Mouse (Mus musculus): ENCODE data around the gene Dock6. TPM values are rescaled to one million over a fixed set of nuclear protein-coding genes. Genes with fewer than 3 reads are reported as not detected.

The Dock6 gene
- polyA plus RNA-seq, 1 experiment = 42.3 TPM

DNA sequence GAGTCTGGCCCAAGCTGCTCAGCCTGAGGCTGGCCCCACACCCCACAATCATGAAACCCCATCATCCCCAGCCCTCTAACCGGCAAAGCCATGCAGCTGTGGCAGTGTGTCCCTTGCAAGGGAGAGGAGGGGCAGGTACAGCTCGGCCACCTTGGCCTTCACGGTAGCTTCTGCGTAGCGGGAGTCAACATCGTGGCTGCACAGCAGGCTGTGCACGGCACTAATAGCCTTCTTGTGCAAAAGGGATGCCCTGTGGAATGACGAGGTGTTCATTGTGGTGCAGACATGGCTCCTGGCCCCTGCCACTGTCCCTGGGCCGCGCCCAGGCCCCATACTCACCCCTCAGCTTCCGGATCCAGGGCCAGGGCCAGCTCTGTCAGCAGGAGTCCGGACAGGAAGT is 32.3 kb downstream of the Dock6 start:
- no peak for TF ChIP-seq CTCF (IDR thresholded peaks at IDR 0.05; ENCODE audit: extremely low read depth, insufficient read depth, low read length)
- TF ChIP-seq POLR2A (IDR thresholded peaks at IDR 0.05; ENCODE audit: extremely low read depth, insufficient read depth, low read length) = no peak
- no peak overlapping the region for H3K4me3 ChIP-seq (ENCODE audit: insufficient read depth, low read length)
- no peaks in the 10 kb centered on the region for H3K4me1 ChIP-seq (ENCODE audit: control insufficient read depth, insufficient read depth, low read length)
- H3K27ac ChIP-seq (ENCODE audit: insufficient read depth, low read length) = no peak overlapping the region

GRCm38 (mm10) chr9:21819181-21819729 is 33.2 kb downstream of the Dock6 start:
- no peak for TF ChIP-seq CTCF (IDR thresholded peaks at IDR 0.05; ENCODE audit: extremely low read depth, insufficient read depth, low read length)
- no peak for TF ChIP-seq POLR2A (IDR thresholded peaks at IDR 0.05; ENCODE audit: extremely low read depth, insufficient read depth, low read length)
- Histone ChIP-seq H3K27ac (ENCODE audit: insufficient read depth, low read length) (no peak overlapping the region), H3K4me3 (ENCODE audit: insufficient read depth, low read length) (no peak overlapping the region), H3K4me1 (ENCODE audit: control insufficient read depth, insufficient read depth, low read length) (no peaks in the 10 kb centered on the region)

DNA sequence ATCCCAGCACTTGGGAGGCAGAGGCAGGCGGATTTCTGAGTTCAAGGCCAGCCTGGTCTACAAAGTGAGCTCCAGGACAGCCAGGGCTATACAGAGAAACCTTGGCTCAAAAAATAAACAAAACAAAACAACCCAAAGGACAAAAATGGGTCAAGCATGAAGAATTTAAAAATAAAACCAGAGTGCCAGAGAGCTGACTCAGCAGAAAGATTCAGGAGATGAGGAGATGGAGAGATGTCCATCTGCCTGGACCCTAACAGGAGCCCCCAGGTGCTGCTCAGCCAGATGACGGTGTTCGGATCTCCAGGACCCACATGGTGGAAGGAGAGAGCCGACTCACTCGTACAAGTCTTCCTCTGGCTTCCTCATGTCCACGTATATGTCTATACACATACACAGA is 33.9 kb downstream of the Dock6 start:
- TF ChIP-seq POLR2A (IDR thresholded peaks at IDR 0.05; ENCODE audit: extremely low read depth, insufficient read depth, low read length) = no peak
- no peak for TF ChIP-seq CTCF (IDR thresholded peaks at IDR 0.05; ENCODE audit: extremely low read depth, insufficient read depth, low read length)
- Histone ChIP-seq H3K27ac (ENCODE audit: insufficient read depth, low read length) (no peak overlapping the region), H3K4me3 (ENCODE audit: insufficient read depth, low read length) (no peak overlapping the region), H3K4me1 (ENCODE audit: control insufficient read depth, insufficient read depth, low read length) (no peaks in the 10 kb centered on the region)

- no peaks in the 10 kb centered on the region for H3K4me1 ChIP-seq (ENCODE audit: control insufficient read depth, insufficient read depth, low read length)
- no peak overlapping the region for H3K4me3 ChIP-seq (ENCODE audit: insufficient read depth, low read length)
- H3K27ac ChIP-seq (ENCODE audit: insufficient read depth, low read length) = no peak overlapping the region
- TF ChIP-seq CTCF (IDR thresholded peaks at IDR 0.05; ENCODE audit: extremely low read depth, insufficient read depth, low read length) = no peak
- no peak for TF ChIP-seq POLR2A (IDR thresholded peaks at IDR 0.05; ENCODE audit: extremely low read depth, insufficient read depth, low read length)
Observed at GRCm38 (mm10) chr9:21818125-21818524, 34.3 kb downstream of the Dock6 start.

GRCm38 (mm10) chr9:21816716-21817305 is 35.6 kb downstream of the Dock6 start:
- Histone ChIP-seq H3K27ac (ENCODE audit: insufficient read depth, low read length) (no peak overlapping the region), H3K4me1 (ENCODE audit: control insufficient read depth, insufficient read depth, low read length) (no peaks in the 10 kb centered on the region), H3K4me3 (ENCODE audit: insufficient read depth, low read length) (no peak overlapping the region)
- no peak for TF ChIP-seq CTCF (IDR thresholded peaks at IDR 0.05; ENCODE audit: extremely low read depth, insufficient read depth, low read length)

DNA sequence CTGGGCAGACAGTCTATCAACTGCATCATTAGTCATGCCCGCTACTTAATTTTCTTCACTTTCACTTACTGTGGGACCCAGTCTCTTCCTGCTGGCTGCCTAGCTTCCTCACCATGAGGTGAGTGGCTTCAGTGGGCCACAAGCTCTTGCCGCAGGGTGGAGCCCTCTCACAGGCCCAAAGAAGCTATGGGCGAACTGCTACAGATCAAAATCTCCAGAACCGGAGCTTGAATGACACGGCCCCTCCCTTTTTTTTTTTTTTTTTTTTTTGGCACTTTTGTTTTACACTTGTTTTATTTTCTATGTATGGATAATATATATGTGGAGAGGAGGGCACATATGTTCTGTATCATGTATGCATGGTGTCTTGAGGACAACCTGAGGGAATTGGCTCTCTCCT is 41.3 kb downstream of the Dock6 start:
- peaks cover 5% of the 10 kb centered on the region for H3K4me1 ChIP-seq (ENCODE audit: control insufficient read depth, insufficient read depth, low read length)
- H3K4me3 ChIP-seq (ENCODE audit: insufficient read depth, low read length) = no peak overlapping the region
- TF ChIP-seq CTCF (IDR thresholded peaks at IDR 0.05; ENCODE audit: extremely low read depth, insufficient read depth, low read length) = no peak
- no peak for TF ChIP-seq POLR2A (IDR thresholded peaks at IDR 0.05; ENCODE audit: extremely low read depth, insufficient read depth, low read length)
- H3K27ac ChIP-seq (ENCODE audit: insufficient read depth, low read length) = no peak overlapping the region

DNA sequence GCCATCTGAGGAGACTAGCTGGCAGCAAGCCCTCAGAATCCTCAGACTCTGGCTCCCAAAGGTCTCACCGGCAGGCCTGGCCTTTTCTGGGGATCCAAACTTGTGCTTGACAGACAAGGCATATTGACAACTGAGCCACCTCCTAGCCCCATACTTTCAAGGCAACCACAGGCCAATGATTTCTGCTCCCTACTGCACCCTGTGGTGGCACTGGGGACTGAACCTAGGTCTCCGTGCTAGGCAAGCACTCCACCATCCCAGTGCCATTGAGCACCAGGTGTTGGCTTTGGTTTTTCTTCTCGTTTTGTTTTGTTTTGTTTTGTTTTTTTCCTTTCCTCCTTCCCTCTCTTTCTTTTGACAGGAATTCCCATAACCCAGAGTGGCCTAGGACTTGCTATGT is 43.9 kb downstream of the Dock6 start:
- Histone ChIP-seq H3K4me1 (ENCODE audit: control insufficient read depth, insufficient read depth, low read length) (peaks cover 8% of the 10 kb centered on the region), H3K4me3 (ENCODE audit: insufficient read depth, low read length) (no peak overlapping the region), H3K27ac (ENCODE audit: insufficient read depth, low read length) (no peak overlapping the region)
- TF ChIP-seq POLR2A (IDR thresholded peaks at IDR 0.05; ENCODE audit: extremely low read depth, insufficient read depth, low read length) (no peak), CTCF (IDR thresholded peaks at IDR 0.05; ENCODE audit: extremely low read depth, insufficient read depth, low read length) (peak; percentile 33; the same call in 1 of the 2 replicates)

GRCm38 (mm10) chr9:21806976-21807375 is 45.5 kb downstream of the Dock6 start:
- Histone ChIP-seq H3K4me1 (ENCODE audit: control insufficient read depth, insufficient read depth, low read length) (peaks cover 8% of the 10 kb centered on the region), H3K4me3 (ENCODE audit: insufficient read depth, low read length) (no peak overlapping the region), H3K27ac (ENCODE audit: insufficient read depth, low read length) (no peak overlapping the region)
- no peak for TF ChIP-seq POLR2A (IDR thresholded peaks at IDR 0.05; ENCODE audit: extremely low read depth, insufficient read depth, low read length)
- TF ChIP-seq CTCF (IDR thresholded peaks at IDR 0.05; ENCODE audit: extremely low read depth, insufficient read depth, low read length) = no peak

- no peak overlapping the region for H3K27ac ChIP-seq (ENCODE audit: insufficient read depth, low read length)
- TF ChIP-seq POLR2A (IDR thresholded peaks at IDR 0.05; ENCODE audit: extremely low read depth, insufficient read depth, low read length) (no peak), CTCF (IDR thresholded peaks at IDR 0.05; ENCODE audit: extremely low read depth, insufficient read depth, low read length) (no peak)
- no peak overlapping the region for H3K4me3 ChIP-seq (ENCODE audit: insufficient read depth, low read length)
- H3K4me1 ChIP-seq (ENCODE audit: control insufficient read depth, insufficient read depth, low read length) = peaks cover 8% of the 10 kb centered on the region
Observed at GRCm38 (mm10) chr9:21806363-21806762, 46.1 kb downstream of the Dock6 start.

DNA sequence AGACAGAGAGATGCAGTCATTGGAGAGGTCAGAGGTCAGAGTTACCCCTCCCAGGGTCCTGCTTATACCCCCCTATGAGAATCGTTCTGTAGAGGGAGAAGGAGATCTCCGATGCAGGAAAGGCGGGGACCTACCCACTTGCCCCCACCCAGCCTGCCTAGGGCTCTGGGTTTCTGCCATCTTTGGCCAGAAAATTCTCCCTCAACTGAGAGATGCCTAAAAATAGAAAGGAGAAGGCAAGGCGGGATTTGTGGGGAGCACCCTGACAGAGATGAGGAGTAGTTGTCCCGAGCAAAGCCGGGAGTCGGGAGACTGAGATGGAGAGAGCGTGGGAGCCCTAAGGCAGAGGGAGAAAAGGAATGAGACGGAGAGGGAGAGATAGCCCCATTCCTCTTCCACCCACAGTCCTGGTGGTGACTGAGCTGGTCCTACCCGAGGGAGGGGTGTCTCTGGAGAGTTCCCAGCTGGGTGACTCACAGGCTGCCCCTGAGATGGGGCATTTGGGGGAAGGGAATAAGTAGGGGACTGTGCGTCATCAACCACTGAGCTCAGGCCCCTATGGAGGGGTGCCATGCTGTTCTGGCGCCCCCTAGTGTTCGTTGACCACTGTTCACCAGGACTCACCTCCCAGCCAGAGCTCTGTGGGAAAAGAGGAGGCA is 48.3 kb downstream of the Dock6 start:
- TF ChIP-seq CTCF (IDR thresholded peaks at IDR 0.05; ENCODE audit: extremely low read depth, insufficient read depth, low read length) = peak; percentile 88
- no peak for TF ChIP-seq POLR2A (IDR thresholded peaks at IDR 0.05; ENCODE audit: extremely low read depth, insufficient read depth, low read length)
- peak overlapping the region; percentile 3; the same call in 1 of the 2 replicates for H3K4me3 ChIP-seq (ENCODE audit: insufficient read depth, low read length)
- H3K27ac ChIP-seq (ENCODE audit: insufficient read depth, low read length) = no peak overlapping the region
- peaks cover 8% of the 10 kb centered on the region for H3K4me1 ChIP-seq (ENCODE audit: control insufficient read depth, insufficient read depth, low read length)
